10 mouse cellular contexts compared by ENCODE assay signal in the genomic region with DNA sequence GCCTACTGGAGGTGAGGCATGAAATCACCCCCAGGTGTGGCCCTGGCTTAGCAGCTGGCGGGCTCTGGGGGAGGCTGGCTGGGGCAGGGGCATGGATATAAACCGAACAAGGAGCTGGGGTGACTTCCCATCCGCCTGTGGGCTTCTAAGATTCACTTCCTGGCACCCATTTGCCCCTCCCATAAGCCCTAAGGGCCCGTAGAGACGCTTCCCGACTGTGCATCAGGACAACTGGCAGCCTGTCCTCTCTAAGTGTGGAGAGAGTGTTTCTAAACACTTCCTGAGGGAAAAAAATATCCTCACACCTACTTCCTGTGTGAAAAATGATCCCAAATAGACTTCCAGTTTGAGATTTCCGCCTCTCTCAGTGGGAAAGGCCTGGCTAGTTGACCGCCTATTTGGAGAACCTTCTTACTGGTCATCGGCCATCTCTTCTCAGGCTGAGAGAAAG. TPM values are rescaled to one million over a fixed set of nuclear protein-coding genes. Genes with fewer than 3 reads are reported as not detected.
DNase-seq lines count a peak whose midpoint lies in the region; ATAC-seq and TF ChIP-seq lines count a peak whose summit lies in the region.
"Had no signal": no experiment of that assay in that cellular context is flagged by ENCODE, and none has a peak within 500 bp of the region (broad histone marks: within the 10 kb centered on the region; RNA-seq: fewer than 3 reads in every experiment).

No protein-coding gene starts in this region.

- H3K36me3 ChIP-seq in kidney, postnatal 0 days (ENCODE audit: insufficient read depth, low read length) = no peaks in the 10 kb centered on the region
- H3K36me3 ChIP-seq in embryonic facial prominence, embryonic 13.5 days = no peaks in the 10 kb centered on the region
- no peaks in the 10 kb centered on the region for H3K36me3 ChIP-seq in hindbrain, embryonic 11.5 days (ENCODE audit: control insufficient read depth, insufficient read depth, low read length)
- H3K36me3 ChIP-seq in midbrain, embryonic 14.5 days (ENCODE audit: control insufficient read depth, insufficient read depth, low read length) = peaks cover 32% of the 10 kb centered on the region
- H3K36me3 ChIP-seq: liver, embryonic 13.5 days had no signal

- peak overlapping the region; percentile 21; the same call in 1 of the 2 replicates for H3K4me2 ChIP-seq in kidney, postnatal 0 days (ENCODE audit: low read length)
- H3K4me2 ChIP-seq in embryonic facial prominence, embryonic 13.5 days = peak overlapping the region; percentile 36
- H3K4me2 ChIP-seq in hindbrain, embryonic 11.5 days (replicated peaks; ENCODE audit: low read depth, low read length) = peak overlapping the region; percentile 7; the same call in 1 of the 2 replicates
- H3K4me2 ChIP-seq in midbrain, embryonic 14.5 days (ENCODE audit: low read length) = peak overlapping the region; percentile 29
- H3K4me2 ChIP-seq: liver, embryonic 13.5 days had no signal

- 39% methylated on average over 9 of the region's 9 CpGs for WGBS in kidney, postnatal 0 days
- 27% methylated on average over 9 of the region's 9 CpGs for WGBS in embryonic facial prominence, embryonic 13.5 days
- WGBS in hindbrain, embryonic 11.5 days = 30% methylated on average over 9 of the region's 9 CpGs
- 17% methylated on average over 9 of the region's 9 CpGs for WGBS in midbrain, embryonic 14.5 days

- no peak for TF ChIP-seq CTCF in kidney, postnatal 0 days (IDR thresholded peaks at IDR 0.05; ENCODE audit: low read depth)

- no peak for ATAC-seq in kidney, postnatal 0 days (replicated peaks; ENCODE audit: low FRiP score, low read depth)
- no peak for ATAC-seq in embryonic facial prominence, embryonic 13.5 days (ENCODE audit: insufficient number of reproducible peaks, insufficient read depth, low FRiP score, low TSS enrichment, low read depth)
- ATAC-seq in hindbrain, embryonic 11.5 days (ENCODE audit: low FRiP score) = no peak
- ATAC-seq in midbrain, embryonic 14.5 days (ENCODE audit: low FRiP score, low TSS enrichment) = no peak
- ATAC-seq in activated CD4-positive, CD25-positive, alpha-beta regulatory T cell, adult 4 months = no peak

- H3K9ac ChIP-seq in kidney, postnatal 0 days (ENCODE audit: low read depth, low read length) = no peak overlapping the region
- H3K9ac ChIP-seq in embryonic facial prominence, embryonic 13.5 days = peak overlapping the region; percentile 46; the same call in 1 of the 2 replicates
- peak overlapping the region; percentile 38 for H3K9ac ChIP-seq in hindbrain, embryonic 11.5 days (ENCODE audit: low read depth, low read length)
- peak overlapping the region; percentile 34 for H3K9ac ChIP-seq in midbrain, embryonic 14.5 days (replicated peaks; ENCODE audit: low read length)
- H3K9ac ChIP-seq: liver, embryonic 13.5 days had no signal

- H3K9me3 ChIP-seq in kidney, postnatal 0 days (replicated peaks; ENCODE audit: low read length) = no peaks in the 10 kb centered on the region
- no peaks in the 10 kb centered on the region for H3K9me3 ChIP-seq in embryonic facial prominence, embryonic 13.5 days
- no peaks in the 10 kb centered on the region for H3K9me3 ChIP-seq in hindbrain, embryonic 11.5 days (ENCODE audit: control insufficient read depth, low read length)
- no peaks in the 10 kb centered on the region for H3K9me3 ChIP-seq in midbrain, embryonic 14.5 days (ENCODE audit: control insufficient read depth, low read length)
- H3K9me3 ChIP-seq: liver, embryonic 13.5 days had no signal

- H3K27me3 ChIP-seq in kidney, postnatal 0 days (ENCODE audit: insufficient read depth, low read length) = no peaks in the 10 kb centered on the region
- peaks cover 6% of the 10 kb centered on the region; the same call in 1 of the 2 replicates for H3K27me3 ChIP-seq in embryonic facial prominence, embryonic 13.5 days
- H3K27me3 ChIP-seq in hindbrain, embryonic 11.5 days (ENCODE audit: control insufficient read depth, insufficient read depth, low read length) = no peaks in the 10 kb centered on the region
- no peaks in the 10 kb centered on the region for H3K27me3 ChIP-seq in midbrain, embryonic 14.5 days (ENCODE audit: control insufficient read depth, insufficient read depth, low read length)
- H3K27me3 ChIP-seq: liver, embryonic 13.5 days had no signal

- 0 out of 2 replicates have a peak overlapping the region, but pooled peaks have one; percentile 55 for H3K27ac ChIP-seq in kidney, postnatal 0 days
- peak overlapping the region; percentile 28; the same call in 1 of the 2 replicates for H3K27ac ChIP-seq in embryonic facial prominence, embryonic 13.5 days
- peak overlapping the region; percentile 82 for H3K27ac ChIP-seq in hindbrain, embryonic 11.5 days (ENCODE audit: low read depth, low read length)
- peak overlapping the region; percentile 82 for H3K27ac ChIP-seq in midbrain, embryonic 14.5 days (replicated peaks; ENCODE audit: low read depth, low read length)
- H3K27ac ChIP-seq: liver, embryonic 13.5 days had no signal

- H3K4me1 ChIP-seq in kidney, postnatal 0 days (replicated peaks; ENCODE audit: insufficient read depth, low read length) = peaks cover 6% of the 10 kb centered on the region; the same call in 1 of the 2 replicates
- H3K4me1 ChIP-seq in embryonic facial prominence, embryonic 13.5 days = peaks cover 32% of the 10 kb centered on the region
- H3K4me1 ChIP-seq in hindbrain, embryonic 11.5 days (replicated peaks; ENCODE audit: control insufficient read depth, insufficient read depth, low read length) = peaks cover 27% of the 10 kb centered on the region
- peaks cover 56% of the 10 kb centered on the region for H3K4me1 ChIP-seq in midbrain, embryonic 14.5 days (ENCODE audit: control insufficient read depth, insufficient read depth, low read length)

- peak; percentile 74 for DNase-seq in kidney, postnatal 0 days (ENCODE audit: low spot score)
- no peak for DNase-seq in kidney, adult 8-10 months
- DNase-seq in hindbrain, embryonic 11.5 days (ENCODE audit: low spot score) = peak; percentile 64
- DNase-seq in midbrain, embryonic 14.5 days = peak; percentile 59
- DNase-seq in adrenal gland, adult 18-20 months (ENCODE audit: low spot score in 2 of 2) = no peak
- no peak for DNase-seq in adipocyte (ENCODE audit: low spot score)
- DNase-seq: liver, embryonic 13.5 days had no signal

- no peak overlapping the region for H3K4me3 ChIP-seq in kidney, postnatal 0 days (replicated peaks; ENCODE audit: low read depth, low read length)
- H3K4me3 ChIP-seq in embryonic facial prominence, embryonic 13.5 days = no peak overlapping the region
- H3K4me3 ChIP-seq in hindbrain, embryonic 11.5 days (ENCODE audit: low read depth, low read length) = no peak overlapping the region
- no peak overlapping the region for H3K4me3 ChIP-seq in midbrain, embryonic 14.5 days (replicated peaks; ENCODE audit: low read depth, low read length)
- H3K4me3 ChIP-seq: erythroblast, embryonic 14.5 days; liver, embryonic 13.5 days had no signal

RNA-seq across cellular contexts. Expression of gene Cryba4, which starts 36.5 kb away (rescaled TPM):
- polyA plus RNA-seq in kidney, postnatal 0 days (2015; fragmentation: Nextera tagmentation; extraction: Ambion mirVana) = 0.58 and 0.64 TPM in 2 replicates
- polyA plus RNA-seq in embryonic facial prominence, embryonic 13.5 days (2015; fragmentation: Nextera tagmentation; extraction: Ambion mirVana) = 1.0 and 1.9 TPM in 2 replicates
- polyA plus RNA-seq in hindbrain, embryonic 11.5 days (2014; fragmentation: Nextera tagmentation; extraction: Ambion mirVana) = 1.4 and 1.9 TPM in 2 replicates
- polyA plus RNA-seq in midbrain, embryonic 14.5 days (2014; fragmentation: Nextera tagmentation; extraction: Ambion mirVana) = 0.93 and 1.2 TPM in 2 replicates
- not detected for polyA plus RNA-seq in activated CD4-positive, CD25-positive, alpha-beta regulatory T cell, adult 4 months (2017; shearing (Covaris generic))
- 100 to 1,000 TPM in 1 of 2 experiments, 10 to 100 TPM in 1; 95.8 to 126 TPM for total RNA-seq in adrenal gland, adult 18-20 months (2021)
- polyA plus RNA-seq: erythroblast, embryonic 14.5 days had no signal

RNA-seq across cellular contexts. Expression of gene Crybb1, which starts 39.8 kb away (rescaled TPM):
- polyA plus RNA-seq in kidney, postnatal 0 days (2015; fragmentation: Nextera tagmentation; extraction: Ambion mirVana) = 3.4 TPM in 2 replicates
- polyA plus RNA-seq in embryonic facial prominence, embryonic 13.5 days (2015; fragmentation: Nextera tagmentation; extraction: Ambion mirVana) = 1.0 and 1.3 TPM in 2 replicates
- 0.59 and 0.88 TPM in 2 replicates for polyA plus RNA-seq in hindbrain, embryonic 11.5 days (2014; fragmentation: Nextera tagmentation; extraction: Ambion mirVana)
- 1.9 and 3.8 TPM in 2 replicates for polyA plus RNA-seq in midbrain, embryonic 14.5 days (2014; fragmentation: Nextera tagmentation; extraction: Ambion mirVana)
- not detected for polyA plus RNA-seq in activated CD4-positive, CD25-positive, alpha-beta regulatory T cell, adult 4 months (2017; shearing (Covaris generic))
- 1 to 10 TPM; 3.2 to 3.3 TPM for total RNA-seq in adrenal gland, adult 18-20 months (2021)
- polyA plus RNA-seq: erythroblast, embryonic 14.5 days had no signal

Comparison
In these comparisons a context has a peak if more than half of its experiments do, and no peak if none do; other contexts are left out.
1. DNase-seq: peak in kidney, postnatal 0 days (single experiment), hindbrain, embryonic 11.5 days (single experiment) and midbrain, embryonic 14.5 days (single experiment); none in kidney, adult 8-10 months (0 of 2), adrenal gland, adult 18-20 months (0 of 2) and adipocyte (single experiment).
2. H3K27ac ChIP-seq: peak in every context shown above with its lines; median percentile 82 in hindbrain, embryonic 11.5 days; 82 in midbrain, embryonic 14.5 days; 55 in kidney, postnatal 0 days; 28 in embryonic facial prominence, embryonic 13.5 days.
3. Peak in every context shown above with its lines, with median percentiles within 50 percentile points of each other: H3K4me2 ChIP-seq.